Mouse (Mus musculus) intestine, embryonic 15.5 days (tissue): ENCODE measurements at regions not wholly inside any gene's neighbourhood (a gene's known extent, or its start where the extent isn't known, plus 50 kb on each side); places are given as distances from the start of the nearest gene placed in this dataset.
A peak's percentile ranks its signal among the peaks of the same experiment; 100 is the strongest.

ENCODE experiments used
- ATAC-seq: fragments of 200-750 bp; cut with Nextera tagmentation; 2 replicates; pipeline ENCODE4 v1.8.0; 2017; ENCODE audit warnings: moderate TSS enrichment, moderate library complexity
- H3K27ac ChIP-seq: fragments of 300-500 bp; sonication (generic); 2 replicates; pipeline ENCODE4 v1.5.1; 2015; ENCODE audit warnings: mild to moderate bottlenecking, inconsistent platforms
- H3K27me3 ChIP-seq: fragments of 300-500 bp; sonication (generic); replicated peaks from 2 replicates; pipeline ENCODE4 v1.6.1; 2015; ENCODE audit warnings: inconsistent platforms
- H3K36me3 ChIP-seq: fragments of 300-500 bp; sonication (generic); 2 replicates; pipeline ENCODE4 v1.6.1; 2015; ENCODE audit warnings: inconsistent platforms
- H3K4me1 ChIP-seq: fragments of 300-500 bp; sonication (generic); replicated peaks from 2 replicates; pipeline ENCODE4 v1.6.1; 2015; ENCODE audit warnings: inconsistent platforms
- H3K4me2 ChIP-seq: fragments of 300-500 bp; sonication (generic); replicated peaks from 2 replicates; pipeline ENCODE4 v1.6.1; 2015; ENCODE audit warnings: mild to moderate bottlenecking, inconsistent platforms
- H3K4me3 ChIP-seq: fragments of 300-500 bp; sonication (generic); replicated peaks from 2 replicates; pipeline ENCODE4 v1.5.1; 2015; ENCODE audit warnings: inconsistent platforms
- H3K9ac ChIP-seq: fragments of 300-500 bp; sonication (generic); 2 replicates; pipeline ENCODE4 v1.6.1; 2015; ENCODE audit warnings: inconsistent platforms
- H3K9me3 ChIP-seq: fragments of 300-500 bp; sonication (generic); 2 replicates; pipeline ENCODE4 v1.6.1; 2016; ENCODE audit warnings: inconsistent platforms
- WGBS: fragments of 180-500 bp; shearing (Covaris S2); methylation state at CpG from one replicate; pipeline ENCODE4 v1.1.7; 2015; 5-methylcytosine and 5-hydroxymethylcytosine counted together

DNA sequence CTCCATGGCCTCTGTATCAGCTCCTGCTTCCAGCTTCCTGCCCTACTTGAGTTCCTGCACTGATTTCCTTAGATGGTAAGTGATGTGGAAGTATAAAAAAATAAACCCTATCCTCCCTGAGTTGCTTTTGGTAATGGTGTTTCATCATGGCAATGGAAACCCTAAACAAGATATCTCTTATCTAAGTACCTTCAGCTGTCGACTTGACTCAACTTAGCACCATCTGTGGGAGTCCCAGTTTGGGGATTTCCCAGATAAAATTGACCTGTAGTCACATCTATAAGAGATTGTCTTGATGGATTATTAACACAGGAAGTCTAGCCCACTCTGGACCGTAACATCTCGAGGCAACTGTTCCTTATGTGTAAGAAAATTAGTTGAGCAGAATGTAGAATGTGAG lies 570.2 kb upstream of the Gm10306 start:
- no peaks in the 10 kb centered on the region for H3K9me3 ChIP-seq
- H3K36me3 ChIP-seq, result no peaks in the 10 kb centered on the region
- no peaks in the 10 kb centered on the region for H3K27me3 ChIP-seq
- ATAC-seq, result no peak
- WGBS, result 74% methylated on average over 3 of the region's 3 CpGs
- H3K4me1 ChIP-seq, result no peaks in the 10 kb centered on the region
- no peak overlapping the region for H3K4me2 ChIP-seq
- H3K9ac ChIP-seq, result no peak overlapping the region
- H3K4me3 ChIP-seq, result no peak overlapping the region
- no peak overlapping the region for H3K27ac ChIP-seq

DNA sequence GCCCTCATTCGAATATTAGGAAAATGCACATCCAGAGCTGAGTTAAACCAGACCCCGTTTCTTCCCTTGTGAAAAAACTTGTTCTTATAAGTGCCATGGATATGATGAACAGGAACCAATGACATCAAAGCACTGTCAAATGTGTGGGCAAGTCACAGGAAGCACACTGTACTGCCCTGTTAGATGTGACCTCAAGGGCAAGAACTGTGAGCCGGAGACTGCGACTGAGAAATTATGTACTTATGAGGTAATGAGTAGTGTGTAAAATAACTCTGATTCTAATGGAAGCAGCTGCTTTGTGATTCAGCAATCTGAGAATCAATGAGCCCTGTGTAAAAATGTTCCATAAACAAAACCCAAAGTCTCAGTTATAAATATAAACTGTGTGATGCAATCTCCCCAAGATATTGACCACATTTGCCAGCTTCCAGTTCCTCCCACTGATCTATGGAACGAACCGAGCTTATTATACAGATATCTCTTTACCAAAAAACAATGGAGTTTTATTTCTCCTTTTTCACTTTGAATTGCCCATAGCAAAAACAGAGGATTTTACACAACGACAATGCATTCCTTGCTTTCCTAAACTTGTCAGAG lies 566.0 kb upstream of the Gm10306 start:
- H3K36me3 ChIP-seq, result no peaks in the 10 kb centered on the region
- H3K27me3 ChIP-seq, result no peaks in the 10 kb centered on the region
- H3K4me2 ChIP-seq, result no peak overlapping the region
- H3K9ac ChIP-seq, result no peak overlapping the region
- no peak overlapping the region for H3K27ac ChIP-seq
- H3K4me3 ChIP-seq, result no peak overlapping the region
- no peaks in the 10 kb centered on the region for H3K9me3 ChIP-seq
- no peaks in the 10 kb centered on the region for H3K4me1 ChIP-seq
- ATAC-seq, result no peak
- 58% methylated on average over 7 of the region's 7 CpGs for WGBS

DNA sequence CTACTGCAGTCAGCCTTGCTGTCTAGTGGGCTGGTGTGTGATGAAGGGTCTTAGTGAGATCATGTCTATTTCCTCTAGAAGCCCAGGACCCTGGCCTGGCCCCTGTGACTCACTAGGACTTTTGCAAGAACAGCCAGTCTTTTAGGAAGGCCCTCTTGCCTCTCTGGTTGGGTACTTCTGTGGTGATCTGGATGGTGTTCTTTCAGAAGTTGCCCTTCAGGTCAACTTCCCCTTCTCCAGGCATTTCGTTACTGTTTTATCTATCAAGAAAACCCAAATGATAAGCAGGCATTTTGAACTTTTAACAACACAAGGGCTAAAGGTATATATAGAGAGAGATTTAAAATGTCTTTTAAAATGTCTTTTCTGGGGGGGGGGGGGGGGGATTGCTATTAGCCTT lies 550.5 kb upstream of the Gm10306 start:
- ATAC-seq, result no peak
- Histone ChIP-seq H3K9me3 (no peaks in the 10 kb centered on the region), H3K4me1 (no peaks in the 10 kb centered on the region), H3K27me3 (no peaks in the 10 kb centered on the region), H3K27ac (no peak overlapping the region), H3K4me2 (no peak overlapping the region), H3K36me3 (no peaks in the 10 kb centered on the region), H3K4me3 (no peak overlapping the region), H3K9ac (no peak overlapping the region)
- 60% methylated on average over 1 of the region's 1 CpGs for WGBS

DNA sequence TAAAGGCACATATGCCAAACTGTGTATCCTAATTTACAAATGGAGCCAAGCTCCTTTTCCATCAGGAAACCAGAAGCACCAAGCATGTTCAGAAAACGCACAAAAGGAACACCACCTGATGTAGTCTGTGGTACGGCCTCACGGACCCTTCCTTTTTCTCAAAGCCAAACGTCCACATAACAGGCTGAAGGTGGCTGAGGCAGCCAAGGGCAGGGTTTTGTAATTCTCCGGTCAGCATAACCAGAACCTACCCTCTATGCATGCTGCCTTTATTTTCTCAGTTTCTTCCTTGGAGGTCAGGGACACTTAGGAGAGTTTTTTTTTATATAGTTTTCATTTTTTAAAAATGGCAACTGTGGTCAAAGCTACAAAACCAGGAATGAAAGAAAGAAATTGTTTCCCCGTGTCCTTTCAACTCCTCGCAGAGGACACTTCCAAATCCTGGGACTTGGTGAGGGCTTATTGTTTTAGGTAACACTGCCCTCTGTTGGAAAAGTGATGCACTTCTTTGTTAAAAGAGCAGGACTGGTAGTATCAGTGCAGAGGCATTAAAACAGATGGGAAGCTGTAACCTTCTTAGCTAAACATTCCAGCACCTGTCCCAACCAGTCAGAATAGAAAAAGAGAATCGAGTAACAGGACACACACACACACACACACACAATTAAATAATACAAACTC lies 549.1 kb upstream of the Gm10306 start:
- WGBS, result 35% methylated on average over 8 of the region's 8 CpGs
- no peaks in the 10 kb centered on the region for H3K9me3 ChIP-seq
- H3K9ac ChIP-seq, result no peak overlapping the region
- H3K27ac ChIP-seq, result no peak overlapping the region
- H3K36me3 ChIP-seq, result no peaks in the 10 kb centered on the region
- no peak overlapping the region for H3K4me2 ChIP-seq
- no peaks in the 10 kb centered on the region for H3K4me1 ChIP-seq
- ATAC-seq, result peak; percentile 81
- no peak overlapping the region for H3K4me3 ChIP-seq
- H3K27me3 ChIP-seq, result no peaks in the 10 kb centered on the region

DNA sequence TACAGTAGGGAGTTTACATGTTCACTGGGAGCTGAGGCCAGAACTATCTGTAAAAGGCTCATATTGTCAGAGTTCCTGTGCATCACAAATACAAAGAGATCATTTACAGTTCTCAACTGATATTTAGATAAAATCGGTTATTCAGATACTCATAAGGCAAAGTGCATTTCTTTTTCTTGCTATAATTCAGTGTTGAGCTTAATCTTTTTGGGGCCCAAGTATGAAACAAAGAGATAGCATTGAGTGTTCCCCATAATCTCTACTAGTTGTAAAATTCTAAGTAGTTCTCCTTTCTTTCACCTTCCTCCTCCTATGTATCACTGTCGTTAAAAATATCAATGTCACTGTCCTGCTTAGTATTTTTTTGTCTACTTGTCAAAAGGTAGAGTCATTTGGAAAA lies 540.6 kb upstream of the Gm10306 start:
- H3K4me3 ChIP-seq, result no peak overlapping the region
- WGBS, result 93% methylated on average over 2 of the region's 2 CpGs
- no peaks in the 10 kb centered on the region for H3K36me3 ChIP-seq
- H3K27ac ChIP-seq, result no peak overlapping the region
- H3K4me1 ChIP-seq, result no peaks in the 10 kb centered on the region
- no peak for ATAC-seq
- no peak overlapping the region for H3K9ac ChIP-seq
- no peaks in the 10 kb centered on the region for H3K9me3 ChIP-seq
- no peaks in the 10 kb centered on the region for H3K27me3 ChIP-seq
- no peak overlapping the region for H3K4me2 ChIP-seq

DNA sequence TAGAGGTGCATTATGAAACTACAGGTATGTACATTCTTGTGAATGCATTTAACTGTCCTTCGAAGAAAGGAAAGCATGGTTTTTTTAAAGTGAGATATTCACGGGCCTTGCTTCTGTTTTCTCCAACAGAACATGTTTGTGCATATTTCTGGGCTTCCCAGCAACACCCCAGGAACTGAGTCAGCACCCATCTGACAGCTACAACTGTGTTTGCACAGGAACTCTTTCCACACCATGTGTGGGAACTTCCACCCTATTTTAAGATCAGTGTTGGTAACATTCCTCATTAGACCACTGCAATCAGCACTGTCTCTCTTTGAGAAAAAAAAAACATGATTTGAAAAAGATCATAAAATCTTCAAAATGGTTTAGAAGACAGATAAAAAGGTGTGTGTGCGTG lies 538.6 kb upstream of the Gm10306 start:
- no peak for ATAC-seq

DNA sequence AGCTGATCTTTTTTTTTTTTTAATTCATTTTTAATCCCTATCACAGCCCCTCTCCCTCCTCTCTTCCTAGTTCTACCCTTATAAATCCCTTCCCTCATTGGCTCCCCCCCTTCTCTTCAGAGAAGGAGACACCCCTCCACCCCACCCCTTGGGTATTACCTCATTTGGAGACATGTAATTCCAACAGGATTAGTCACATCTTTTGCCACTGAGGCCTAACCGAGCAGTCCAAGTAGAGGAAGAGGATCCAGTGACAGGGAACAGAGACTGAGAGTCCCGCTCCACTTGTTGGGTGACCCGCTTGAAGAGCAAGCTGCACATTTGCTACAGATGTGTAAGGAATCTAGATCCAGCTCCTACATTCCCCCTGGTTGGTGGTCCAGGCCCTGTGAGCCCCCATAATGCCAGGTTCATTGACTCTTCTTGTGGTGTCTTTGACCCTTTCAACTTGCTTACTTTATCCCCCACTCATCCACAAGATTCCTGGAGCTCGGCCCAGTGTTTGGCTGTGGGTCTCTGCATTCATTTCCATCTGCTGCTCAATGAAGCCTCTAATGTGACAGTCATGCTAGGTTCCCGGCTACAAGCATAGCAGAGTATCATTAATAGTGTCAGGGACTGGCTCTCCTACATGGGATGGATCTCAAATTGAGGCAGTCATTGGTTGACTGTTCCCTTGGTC lies 506.6 kb upstream of the Gm10306 start:
- no peaks in the 10 kb centered on the region for H3K9me3 ChIP-seq
- WGBS, result 74% methylated on average over 5 of the region's 5 CpGs
- H3K4me2 ChIP-seq, result no peak overlapping the region
- H3K4me1 ChIP-seq, result no peaks in the 10 kb centered on the region
- H3K36me3 ChIP-seq, result no peaks in the 10 kb centered on the region
- H3K4me3 ChIP-seq, result no peak overlapping the region
- H3K27ac ChIP-seq, result no peak overlapping the region
- no peak overlapping the region for H3K9ac ChIP-seq
- no peak for ATAC-seq
- H3K27me3 ChIP-seq, result no peaks in the 10 kb centered on the region

More for the DNA sequence above, 538.6 kb upstream of the Gm10306 start:
- Histone ChIP-seq H3K27ac (no peak overlapping the region), H3K9ac (no peak overlapping the region), H3K4me1 (no peaks in the 10 kb centered on the region), H3K4me2 (no peak overlapping the region), H3K9me3 (no peaks in the 10 kb centered on the region), H3K27me3 (no peaks in the 10 kb centered on the region), H3K4me3 (no peak overlapping the region), H3K36me3 (no peaks in the 10 kb centered on the region)
- WGBS, result 84% methylated on average over 3 of the region's 3 CpGs

DNA sequence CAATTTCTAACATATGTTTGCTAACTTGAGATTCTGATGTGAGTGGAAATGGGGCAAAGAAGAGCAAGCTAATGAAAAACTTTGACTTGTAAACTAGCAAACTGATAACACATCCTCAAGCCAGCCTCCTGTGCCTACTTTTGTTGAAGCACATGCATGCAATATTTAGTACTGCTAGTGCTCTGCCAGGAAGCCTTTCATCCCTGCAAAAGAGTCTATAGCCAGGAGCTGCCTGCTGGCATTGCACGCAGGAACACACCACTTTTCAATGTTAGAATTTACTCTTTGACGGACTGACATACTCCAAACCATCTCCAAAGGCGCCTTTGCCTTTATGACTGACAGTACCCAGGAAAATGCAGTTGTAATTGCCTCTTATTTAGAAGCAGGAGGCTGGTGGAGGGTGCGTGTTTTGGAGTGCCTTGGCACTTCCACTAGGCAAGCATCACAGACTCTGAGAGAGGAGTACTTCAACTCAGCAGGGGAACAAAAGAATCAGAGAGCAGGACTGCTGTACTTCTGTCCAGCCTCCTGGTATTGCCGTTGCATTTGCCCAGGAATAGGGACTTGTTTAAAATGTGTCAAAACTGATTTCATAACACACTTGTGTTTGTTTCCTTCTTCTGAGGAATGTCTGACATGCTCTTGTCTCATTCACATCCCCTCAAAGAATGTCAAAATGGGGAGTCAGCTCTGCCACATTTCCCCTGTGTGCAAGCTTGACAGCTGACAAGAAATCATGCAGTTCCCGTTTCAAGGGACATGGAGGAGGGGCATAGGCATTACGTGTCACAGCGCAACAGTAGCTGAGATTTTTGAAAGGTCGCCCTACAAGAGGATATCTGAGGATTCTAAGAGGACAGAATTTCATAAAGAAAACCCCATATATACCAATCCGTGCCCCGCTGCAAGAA lies 503.8 kb upstream of the Gm10306 start:
- H3K4me3 ChIP-seq, result no peak overlapping the region
- no peaks in the 10 kb centered on the region for H3K27me3 ChIP-seq
- H3K27ac ChIP-seq, result no peak overlapping the region
- no peak overlapping the region for H3K9ac ChIP-seq
- 77% methylated on average over 11 of the region's 11 CpGs for WGBS
- H3K4me1 ChIP-seq, result no peaks in the 10 kb centered on the region
- H3K36me3 ChIP-seq, result no peaks in the 10 kb centered on the region
- no peak overlapping the region for H3K4me2 ChIP-seq
- no peaks in the 10 kb centered on the region for H3K9me3 ChIP-seq
- ATAC-seq, result no peak

DNA sequence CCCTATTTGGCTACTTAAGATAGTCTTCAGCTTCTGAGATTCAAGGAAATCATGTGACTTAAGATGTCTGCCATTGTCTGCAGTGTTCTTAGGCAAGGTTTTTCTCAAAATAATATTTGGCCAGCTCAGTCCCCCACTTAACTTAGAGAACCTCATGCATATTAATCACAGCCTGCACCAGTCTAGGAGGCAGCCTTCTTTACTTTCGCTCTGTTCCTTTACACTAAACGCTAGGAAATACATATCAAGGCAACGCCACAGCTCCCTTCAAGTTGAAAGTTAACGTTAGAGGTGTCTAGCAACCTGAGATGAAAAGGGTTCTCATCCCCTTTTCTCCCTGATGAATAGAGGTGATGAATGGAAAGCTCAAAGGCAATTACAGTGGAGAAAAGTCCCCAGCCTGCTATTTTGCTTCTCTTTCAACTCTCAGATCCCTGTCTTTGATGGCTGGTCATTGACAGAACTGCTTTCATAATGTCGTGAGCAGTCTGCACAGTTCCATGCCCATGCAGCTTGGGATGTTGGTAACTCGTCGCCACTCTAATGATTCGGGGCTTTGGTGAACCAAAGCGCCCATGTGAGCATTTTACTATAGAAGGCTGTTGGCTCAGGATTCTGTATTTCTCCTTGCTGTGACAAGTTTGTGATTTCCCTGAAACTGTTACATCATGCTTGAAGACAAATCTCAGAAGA lies 483.0 kb upstream of the Gm10306 start:
- Histone ChIP-seq H3K4me1 (no peaks in the 10 kb centered on the region), H3K4me2 (no peak overlapping the region), H3K27me3 (no peaks in the 10 kb centered on the region), H3K4me3 (no peak overlapping the region), H3K9me3 (no peaks in the 10 kb centered on the region), H3K27ac (no peak overlapping the region), H3K36me3 (no peaks in the 10 kb centered on the region), H3K9ac (no peak overlapping the region)
- no peak for ATAC-seq
- WGBS, result 82% methylated on average over 9 of the region's 9 CpGs

DNA sequence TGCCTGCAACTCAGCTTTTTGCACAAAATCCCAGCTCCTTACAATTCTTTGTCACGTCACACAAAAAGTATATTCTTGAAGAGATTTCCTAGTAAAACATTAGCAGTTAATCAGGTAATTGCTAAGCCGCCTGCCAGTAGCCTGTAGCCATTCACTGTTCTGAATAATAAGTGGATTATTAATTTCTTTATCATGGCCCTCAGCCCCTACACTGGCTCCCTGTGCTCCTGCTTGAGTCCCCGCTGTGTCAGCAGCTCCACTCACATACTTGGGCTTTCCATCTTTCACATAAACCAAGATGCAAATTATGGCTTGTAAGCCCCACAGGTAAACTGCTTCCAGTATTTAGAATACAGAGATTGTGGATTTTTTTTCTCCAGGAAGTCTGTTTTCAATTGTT lies 473.5 kb upstream of the Gm10306 start:
- Histone ChIP-seq H3K4me1 (no peaks in the 10 kb centered on the region), H3K27ac (no peak overlapping the region), H3K27me3 (no peaks in the 10 kb centered on the region), H3K36me3 (no peaks in the 10 kb centered on the region), H3K9ac (no peak overlapping the region), H3K4me2 (no peak overlapping the region), H3K9me3 (no peaks in the 10 kb centered on the region), H3K4me3 (no peak overlapping the region)
- no peak for ATAC-seq
- WGBS, result 72% methylated on average over 3 of the region's 3 CpGs

DNA sequence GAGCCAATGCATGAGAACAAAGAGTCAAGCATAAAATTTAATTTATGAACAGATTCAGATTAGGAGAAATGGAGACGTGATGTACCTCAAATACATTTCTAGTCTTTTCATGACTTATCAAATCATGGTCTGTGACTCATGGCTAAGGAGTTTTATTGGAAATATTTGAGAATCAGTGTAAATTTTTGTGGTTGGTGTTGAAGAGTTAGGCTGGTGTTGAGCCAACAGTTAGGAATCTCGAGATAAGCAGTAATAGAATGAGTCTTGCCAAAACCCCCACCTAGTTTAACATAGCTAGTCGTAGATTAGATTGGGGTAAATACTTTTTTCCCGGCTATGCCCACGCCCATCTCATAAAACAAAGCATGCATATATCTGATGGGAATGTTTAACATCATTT lies 462.0 kb upstream of the Gm10306 start:
- H3K4me3 ChIP-seq, result no peak overlapping the region
- H3K27ac ChIP-seq, result no peak overlapping the region
- H3K4me1 ChIP-seq, result no peaks in the 10 kb centered on the region
- ATAC-seq, result no peak
- WGBS, result 54% methylated on average over 5 of the region's 5 CpGs
- no peaks in the 10 kb centered on the region for H3K9me3 ChIP-seq
- no peak overlapping the region for H3K4me2 ChIP-seq
- H3K27me3 ChIP-seq, result no peaks in the 10 kb centered on the region
- no peaks in the 10 kb centered on the region for H3K36me3 ChIP-seq
- no peak overlapping the region for H3K9ac ChIP-seq

DNA sequence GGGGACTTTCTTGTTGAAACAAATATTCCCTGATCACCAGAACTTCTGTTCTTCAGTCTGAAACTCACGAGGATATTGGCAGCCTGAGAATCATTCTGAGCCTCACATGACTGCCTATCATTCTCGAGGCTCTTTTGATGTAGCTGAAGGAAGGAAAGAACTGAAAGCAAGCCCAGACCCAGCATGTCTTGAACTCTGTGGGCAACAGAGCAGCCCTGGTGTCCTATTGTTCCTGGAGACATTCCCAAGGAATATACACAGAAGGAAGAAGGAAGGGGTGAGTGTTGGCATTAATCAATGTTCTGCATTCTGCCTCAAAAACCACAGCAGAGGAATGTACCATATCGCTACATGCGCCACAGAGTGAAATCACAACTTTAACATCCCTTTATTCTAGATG lies 449.4 kb upstream of the Gm10306 start:
- H3K4me3 ChIP-seq, result no peak overlapping the region
- 84% methylated on average over 4 of the region's 4 CpGs for WGBS
- no peak overlapping the region for H3K27ac ChIP-seq
- no peak overlapping the region for H3K4me2 ChIP-seq
- no peaks in the 10 kb centered on the region for H3K9me3 ChIP-seq
- H3K4me1 ChIP-seq, result no peaks in the 10 kb centered on the region
- ATAC-seq, result no peak
- no peaks in the 10 kb centered on the region for H3K36me3 ChIP-seq
- H3K9ac ChIP-seq, result no peak overlapping the region
- H3K27me3 ChIP-seq, result no peaks in the 10 kb centered on the region
